Mouse (Mus musculus) heart, adult 8-10 months (tissue): ENCODE data around the gene Gbf1. TPM values are rescaled to one million over a fixed set of nuclear protein-coding genes. Genes with fewer than 3 reads are reported as not detected.

Experiments used
- DNase-seq: peaks from one replicate; pipeline ENCODE4 v3.0.0; 2022; ENCODE audit warnings: low spot score
- total RNA-seq, 4 experiments: library from RNA; stranded (reverse); gene quantifications; 2 replicates each; pipeline ENCODE4 v1.2.4; 2022

Gbf1 gene
- total RNA-seq, 4 experiments from 2014 or later, result 37.7 to 45.6 (median 41.9) TPM

DNA sequence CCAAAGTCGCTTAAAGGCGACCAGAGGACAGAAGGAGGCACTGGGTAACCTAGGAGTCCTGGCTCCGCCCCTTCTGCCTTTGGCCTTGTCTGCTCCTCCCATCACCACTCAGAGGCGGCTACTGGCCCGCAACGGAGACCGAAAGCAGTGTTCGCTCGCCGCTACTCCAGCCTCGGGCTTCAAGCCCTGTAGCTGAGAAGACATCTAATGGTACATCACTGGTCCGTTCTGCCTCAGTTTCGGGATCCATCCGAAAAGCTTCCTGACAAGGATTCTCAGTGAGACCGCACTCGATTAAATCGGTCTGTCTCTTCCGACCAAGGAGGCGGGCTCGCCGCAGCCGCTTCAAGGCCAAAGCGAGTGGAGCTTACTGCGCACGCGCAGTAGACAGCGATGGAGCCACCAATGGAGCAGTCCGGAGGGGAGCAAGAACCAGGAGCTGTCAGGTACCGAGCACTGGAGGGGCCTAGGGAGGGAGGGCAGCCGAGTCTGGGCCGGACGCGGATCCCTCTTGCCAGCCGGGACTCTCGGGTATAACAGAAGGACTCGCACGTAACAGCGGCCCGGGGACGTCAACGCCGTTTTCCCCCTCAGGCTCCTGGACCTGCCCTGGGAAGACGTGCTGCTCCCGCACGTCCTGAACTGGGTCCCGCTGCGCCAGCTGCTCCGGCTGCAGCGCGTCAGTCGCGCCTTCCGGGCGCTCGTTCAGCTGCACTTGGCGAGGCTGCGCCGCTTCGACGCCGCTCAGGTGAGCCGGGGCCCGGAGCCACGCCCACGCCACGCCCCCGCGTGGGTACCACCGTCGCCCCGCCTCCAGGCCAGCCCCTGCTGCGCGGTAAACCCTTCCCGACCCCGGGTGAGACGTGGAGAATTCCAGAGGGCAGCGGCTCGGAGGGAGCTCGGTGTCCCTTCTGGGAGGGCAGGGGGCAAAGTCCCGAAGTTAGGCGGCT lies 176.0 kb downstream of the Gbf1 start, which contains the start of gene Fbxl15:
Gene Fbxl15, plus strand, starts transcription at position 104 of the 950 bp plus-strand sequence.
- peak; percentile 92 for DNase-seq

DNA sequence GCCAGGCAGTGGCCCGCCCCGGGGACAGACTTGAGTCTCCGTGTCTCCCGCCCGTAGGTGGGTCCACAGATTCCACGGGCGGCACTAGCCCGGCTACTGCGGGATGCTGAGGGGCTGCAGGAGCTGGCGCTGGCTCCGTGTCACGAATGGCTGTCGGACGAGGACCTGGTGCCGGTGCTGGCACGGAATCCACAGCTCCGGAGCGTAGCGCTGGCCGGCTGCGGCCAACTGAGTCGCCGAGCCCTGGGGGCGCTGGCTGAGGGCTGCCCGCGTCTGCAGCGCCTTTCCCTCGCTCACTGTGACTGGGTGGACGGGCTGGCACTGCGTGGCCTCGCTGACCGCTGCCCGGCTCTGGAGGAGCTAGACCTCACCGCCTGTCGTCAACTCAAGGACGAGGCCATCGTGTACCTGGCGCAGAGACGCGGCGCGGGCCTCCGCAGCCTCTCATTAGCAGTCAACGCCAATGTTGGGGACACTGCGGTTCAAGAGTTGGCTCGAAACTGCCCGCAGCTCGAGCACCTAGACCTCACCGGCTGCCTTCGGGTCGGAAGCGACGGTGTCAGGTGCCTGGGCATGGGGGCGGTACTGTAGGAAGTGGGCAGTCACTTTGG lies 176.8 kb downstream of the Gbf1 start:
- no peak for DNase-seq

DNA sequence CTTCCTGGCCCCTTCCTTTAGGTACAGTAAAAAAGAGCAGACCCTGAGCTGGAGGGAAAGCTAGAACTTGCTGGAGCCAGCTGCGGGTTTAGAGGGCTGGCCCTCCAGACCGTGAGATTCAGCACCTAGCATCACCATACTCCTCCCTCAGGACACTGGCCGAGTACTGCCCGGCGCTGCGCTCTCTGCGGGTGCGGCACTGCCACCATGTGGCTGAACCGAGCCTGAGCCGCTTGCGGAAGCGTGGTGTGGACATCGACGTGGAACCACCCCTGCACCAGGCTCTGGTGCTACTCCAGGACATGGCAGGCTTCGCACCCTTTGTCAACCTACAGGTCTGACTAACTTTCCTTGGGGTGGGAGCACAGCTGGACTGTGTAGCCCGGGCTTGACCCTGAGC lies 177.6 kb downstream of the Gbf1 start:
- peak; percentile 73 for DNase-seq

DNA sequence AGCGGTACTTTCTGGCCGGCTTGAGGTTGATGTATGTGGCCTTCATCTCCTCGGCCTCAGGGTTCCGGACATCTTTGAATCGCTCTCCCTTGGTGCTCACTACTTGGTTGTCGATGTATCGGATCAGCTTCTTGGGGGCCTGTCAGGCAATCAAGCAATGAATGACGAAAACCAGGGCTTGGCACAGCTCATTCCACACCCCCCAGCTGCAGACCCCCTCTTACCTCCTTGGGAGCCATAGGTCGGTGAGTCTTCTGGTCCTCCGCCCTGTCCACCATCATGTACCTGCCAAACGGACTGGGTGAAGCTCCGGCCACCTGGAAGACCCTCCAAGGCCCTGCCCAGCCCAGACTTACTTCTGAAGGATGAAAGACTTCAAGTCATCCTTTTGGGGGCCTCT lies 178.4 kb downstream of the Gbf1 start:
- DNase-seq, result no peak

DNA sequence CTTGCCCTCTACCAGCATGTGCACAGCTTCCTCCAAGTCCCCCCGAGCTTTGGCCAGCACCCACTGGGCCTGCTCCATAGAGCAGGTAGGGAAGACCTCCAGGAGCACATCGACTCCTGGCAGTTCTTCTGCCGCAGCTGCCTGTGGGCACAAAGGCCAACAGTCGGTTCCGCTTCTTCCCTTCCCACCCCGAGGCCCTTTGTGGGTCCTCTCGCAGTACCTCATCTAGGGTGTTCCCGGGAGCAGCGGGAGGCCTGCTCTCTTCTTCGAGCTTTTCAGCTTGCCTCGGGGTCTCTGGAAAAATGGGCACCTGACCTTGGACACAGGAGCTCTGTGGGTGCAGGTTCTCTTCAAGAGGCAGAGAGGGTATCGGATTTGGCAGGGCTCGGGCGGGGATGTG lies 179.0 kb downstream of the Gbf1 start:
- DNase-seq, result no peak

DNA sequence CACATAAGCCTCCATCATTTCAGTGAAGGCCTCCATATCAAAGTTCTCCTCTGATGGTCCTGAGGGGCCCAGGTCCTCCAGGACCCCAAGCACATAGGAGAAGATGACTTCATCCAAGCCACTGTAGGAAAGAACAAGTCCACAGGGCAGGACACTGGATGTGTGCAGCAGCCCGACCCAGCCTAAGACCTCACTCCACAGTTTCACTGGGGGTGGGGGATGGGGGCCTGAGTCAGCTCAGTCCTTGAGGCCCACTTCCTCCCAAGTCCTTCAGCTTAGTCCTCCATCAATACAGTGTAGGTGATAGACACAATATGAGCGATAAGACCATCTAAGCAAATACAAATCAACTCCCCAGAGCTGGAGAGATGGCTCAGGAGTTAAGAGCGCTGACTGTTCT lies 179.6 kb downstream of the Gbf1 start:
- DNase-seq, result no peak

DNA sequence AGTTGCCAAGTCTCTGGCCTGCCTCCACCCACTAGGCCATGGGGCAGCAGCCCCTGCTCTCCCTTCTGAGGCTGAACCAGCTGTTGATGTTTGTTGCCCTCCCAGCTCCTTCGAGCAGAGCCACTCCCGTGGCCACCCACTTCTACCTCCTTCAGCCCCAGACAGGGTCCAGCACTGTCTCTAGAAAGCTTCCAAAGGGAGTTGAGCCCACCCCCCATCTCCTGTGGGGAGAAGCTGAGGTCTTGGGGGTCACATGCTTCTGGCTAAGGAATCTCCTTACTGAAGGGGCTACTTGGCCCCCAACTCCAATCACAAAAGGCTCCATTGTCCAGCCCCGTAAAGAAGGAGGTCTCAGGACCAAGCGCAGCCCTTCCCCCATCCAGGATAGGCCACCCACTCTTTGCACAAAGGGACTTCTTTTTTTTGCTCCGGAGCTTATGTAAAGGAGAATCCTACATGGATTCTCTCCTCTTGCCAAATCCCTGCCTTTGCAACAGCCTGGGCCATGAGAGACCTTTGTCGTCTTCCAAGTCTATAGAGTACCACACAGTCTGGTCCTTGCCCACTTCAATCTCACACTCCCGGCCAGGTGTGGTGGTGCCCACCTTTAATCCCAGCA lies 180.5 kb downstream of the Gbf1 start:
- DNase-seq, result no peak

DNA sequence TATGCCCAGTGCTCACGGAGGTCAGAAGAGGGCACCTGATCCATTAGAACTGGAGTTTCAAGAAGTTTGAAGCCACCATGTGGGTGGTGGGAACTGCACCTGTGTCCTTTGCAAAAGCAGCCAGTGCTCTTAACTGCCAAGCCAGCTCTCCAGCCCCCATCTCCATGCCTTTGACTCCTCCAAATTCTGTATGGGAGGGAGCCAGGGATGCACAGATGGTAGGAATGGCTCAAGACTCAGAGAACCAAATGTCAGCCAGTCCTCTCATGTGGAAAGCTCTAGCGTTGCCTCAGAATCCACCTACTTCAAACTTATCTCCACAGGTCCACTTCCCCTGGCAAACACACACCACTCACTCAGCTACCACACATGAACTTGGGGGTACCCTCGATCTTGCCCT lies 181.6 kb downstream of the Gbf1 start:
- no peak for DNase-seq

Other genes with a start within 250 kb of the Gbf1 start
- gene Armh3, start 154.0 kb upstream of the Gbf1 start, total RNA-seq, result 10 to 100 TPM; 14.8 to 19.0 (median 16.0) TPM
- gene Hps6, start 149.0 kb upstream of the Gbf1 start, total RNA-seq, result 1 to 10 TPM; 5.3 to 6.7 (median 6.1) TPM
- gene Pprc1, start 107.6 kb upstream of the Gbf1 start, total RNA-seq, result 10 to 100 TPM; 12.3 to 17.0 (median 13.8) TPM
- gene Ldb1, start 107.3 kb upstream of the Gbf1 start, total RNA-seq, result 10 to 100 TPM; 37.1 to 51.0 (median 42.0) TPM
- 10 to 100 TPM; 18.4 to 19.6 (median 18.7) TPM for gene Nolc1, start 76.6 kb upstream of the Gbf1 start, total RNA-seq
- gene Elovl3, start 20.6 kb upstream of the Gbf1 start, total RNA-seq, result under 1 TPM in 1 of 4 experiments, not detected in 3; 0.19 TPM
- gene Pitx3, start 4.2 kb upstream of the Gbf1 start, total RNA-seq, result 1 to 10 TPM in 2 of 4 experiments, under 1 TPM in 2; 0.34 to 1.7 (median 1.1) TPM
- gene Nfkb2, start 151.8 kb downstream of the Gbf1 start, total RNA-seq, result 10 to 100 TPM; 17.9 to 22.3 (median 20.1) TPM
- under 1 TPM; 0.35 to 0.86 (median 0.53) TPM for gene Psd, start 174.6 kb downstream of the Gbf1 start, total RNA-seq
- 1 to 10 TPM; 4.0 to 6.4 (median 5.6) TPM for gene Fbxl15, start 175.7 kb downstream of the Gbf1 start, total RNA-seq
- gene Cuedc2, start 186.2 kb downstream of the Gbf1 start, total RNA-seq, result 10 to 100 TPM; 76.5 to 91.0 (median 83.5) TPM
- gene Mfsd13a, start 188.6 kb downstream of the Gbf1 start, total RNA-seq, result 1 to 10 TPM; 3.7 to 4.5 (median 3.8) TPM
- gene 2310034G01Rik, start 197.8 kb downstream of the Gbf1 start, total RNA-seq, result under 1 TPM; 0.44 to 0.66 (median 0.48) TPM
- gene Actr1a, start 243.2 kb downstream of the Gbf1 start, total RNA-seq, result 10 to 100 TPM; 86.7 to 93.0 (median 89.0) TPM
- 10 to 100 TPM; 11.7 to 13.0 (median 12.1) TPM for gene Sufu, start 244.4 kb downstream of the Gbf1 start, total RNA-seq